Mouse (Mus musculus) liver, embryonic 16.5 days (tissue): ENCODE measurements around the gene Palld. TPM values are rescaled to one million over a fixed set of nuclear protein-coding genes. Genes with fewer than 3 reads are reported as not detected.

Experiments used
- ATAC-seq: fragments of 200-750 bp; cut with Nextera tagmentation; 2 replicates; pipeline ENCODE4 v1.8.0; 2017; ENCODE audit warnings: low read depth, mild to moderate bottlenecking, moderate number of reproducible peaks, moderate library complexity
- H3K27ac ChIP-seq: fragments of 300-500 bp; sonication (generic); 2 replicates; pipeline ENCODE4 v1.5.1; 2014; ENCODE audit warnings: mild to moderate bottlenecking, low read length
- H3K27me3 ChIP-seq: fragments of 300-500 bp; sonication (generic); 2 replicates; pipeline ENCODE4 v1.6.1; 2014; ENCODE audit warnings: low read depth, low read length, mixed read lengths; ENCODE audit not compliant: control insufficient read depth, insufficient read depth
- H3K36me3 ChIP-seq: fragments of 300-500 bp; sonication (generic); 2 replicates; pipeline ENCODE4 v1.6.1; 2014; ENCODE audit warnings: mild to moderate bottlenecking; ENCODE audit not compliant: control insufficient read depth, insufficient read depth
- H3K4me1 ChIP-seq: fragments of 300-500 bp; sonication (generic); 2 replicates; pipeline ENCODE4 v1.6.1; 2014; ENCODE audit warnings: low read depth, low read length, mixed read lengths; ENCODE audit not compliant: control insufficient read depth
- H3K4me2 ChIP-seq: fragments of 300-500 bp; sonication (generic); 2 replicates; pipeline ENCODE4 v1.6.1; 2014; ENCODE audit warnings: low read depth, low read length, mixed read lengths
- H3K4me3 ChIP-seq: fragments of 300-500 bp; sonication (generic); 2 replicates; pipeline ENCODE4 v1.5.1; 2014; ENCODE audit warnings: low read depth, mild to moderate bottlenecking, low read length
- H3K9ac ChIP-seq: fragments of 300-500 bp; sonication (generic); 2 replicates; pipeline ENCODE4 v1.6.1; 2014; ENCODE audit warnings: low read depth, low read length
- H3K9me3 ChIP-seq: fragments of 300-500 bp; sonication (generic); replicated peaks from 2 replicates; pipeline ENCODE4 v1.6.1; 2016; ENCODE audit warnings: low read length; ENCODE audit not compliant: control insufficient read depth
- WGBS: fragments of 180-500 bp; shearing (Covaris S2); extraction: QIAGEN DNeasy Blood & Tissue Kit; methylation state at CpG from one replicate; pipeline ENCODE4 v1.1.7; 2014; ENCODE audit not compliant: insufficient replicate concordance; 5-methylcytosine and 5-hydroxymethylcytosine counted together
- polyA plus RNA-seq: library from polyadenylated mRNA; unstranded; fragments of >200 nt; fragmentation: Nextera tagmentation; extraction: Ambion mirVana; gene quantifications from 2 replicates; pipeline ENCODE4 v1.2.1, GENCODE M21; 2015

Gene Palld
- polyA plus RNA-seq, 1 experiment from 2014 or later, result 7.3 TPM

GRCm38 (mm10) chr8:61875290-61875689 is 27.2 kb downstream of the Palld start:
- H3K27me3 ChIP-seq, result no peaks in the 10 kb centered on the region
- H3K4me3 ChIP-seq, result no peak overlapping the region
- WGBS, result 3% methylated on average over 5 of the region's 5 CpGs
- no peak overlapping the region for H3K4me2 ChIP-seq
- H3K9ac ChIP-seq, result no peak overlapping the region
- H3K27ac ChIP-seq, result no peak overlapping the region
- no peaks in the 10 kb centered on the region for H3K36me3 ChIP-seq
- no peak for ATAC-seq
- no peaks in the 10 kb centered on the region for H3K9me3 ChIP-seq
- no peaks in the 10 kb centered on the region for H3K4me1 ChIP-seq

GRCm38 (mm10) chr8:61873994-61874393 is 28.5 kb downstream of the Palld start:
- no peak for ATAC-seq
- H3K9ac ChIP-seq, result no peak overlapping the region
- no peak overlapping the region for H3K4me2 ChIP-seq
- no peak overlapping the region for H3K27ac ChIP-seq
- H3K4me1 ChIP-seq, result no peaks in the 10 kb centered on the region
- H3K4me3 ChIP-seq, result no peak overlapping the region
- no peaks in the 10 kb centered on the region for H3K36me3 ChIP-seq
- H3K9me3 ChIP-seq, result no peaks in the 10 kb centered on the region
- 45% methylated on average over 9 of the region's 9 CpGs for whole genome bisulfite sequencing
- no peaks in the 10 kb centered on the region for H3K27me3 ChIP-seq

GRCm38 (mm10) chr8:61868481-61868880 is 34.0 kb downstream of the Palld start:
- Histone ChIP-seq H3K9ac (no peak overlapping the region), H3K36me3 (no peaks in the 10 kb centered on the region), H3K27ac (no peak overlapping the region), H3K4me3 (no peak overlapping the region), H3K27me3 (no peaks in the 10 kb centered on the region), H3K4me1 (no peaks in the 10 kb centered on the region), H3K9me3 (no peaks in the 10 kb centered on the region), H3K4me2 (no peak overlapping the region)
- 59% methylated on average over 3 of the region's 3 CpGs for WGBS
- no peak for ATAC-seq

GRCm38 (mm10) chr8:61866920-61867319 is 35.6 kb downstream of the Palld start:
- Histone ChIP-seq H3K9me3 (no peaks in the 10 kb centered on the region), H3K4me3 (no peak overlapping the region), H3K4me1 (no peaks in the 10 kb centered on the region), H3K4me2 (no peak overlapping the region), H3K27me3 (no peaks in the 10 kb centered on the region), H3K9ac (no peak overlapping the region), H3K27ac (no peak overlapping the region), H3K36me3 (no peaks in the 10 kb centered on the region)
- ATAC-seq, result no peak
- WGBS, result 70% methylated on average over 1 of the region's 1 CpGs

DNA sequence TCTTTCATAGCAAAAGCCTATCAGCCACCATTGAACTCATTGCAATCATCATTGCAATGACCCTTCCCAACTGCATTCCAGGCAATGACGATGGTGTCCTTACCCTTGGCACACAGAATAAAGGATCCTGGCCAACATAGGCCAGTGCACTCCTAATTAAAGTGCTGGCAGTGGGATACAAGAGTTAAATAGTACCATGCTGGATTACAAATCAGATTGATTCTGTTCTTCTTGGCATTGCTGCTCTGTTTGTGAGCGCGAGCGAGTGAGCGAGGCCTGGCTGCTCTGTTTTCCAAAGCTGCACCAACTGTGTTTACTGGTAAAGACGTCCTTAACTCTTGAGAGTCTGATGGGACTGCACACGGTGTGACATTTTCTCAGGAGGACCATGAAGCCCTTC is 37.1 kb downstream of the Palld start:
- H3K36me3 ChIP-seq, result no peaks in the 10 kb centered on the region
- no peak for ATAC-seq
- H3K4me2 ChIP-seq, result no peak overlapping the region
- H3K27ac ChIP-seq, result no peak overlapping the region
- no peak overlapping the region for H3K9ac ChIP-seq
- H3K4me1 ChIP-seq, result no peaks in the 10 kb centered on the region
- WGBS, result 69% methylated on average over 7 of the region's 7 CpGs
- no peak overlapping the region for H3K4me3 ChIP-seq
- no peaks in the 10 kb centered on the region for H3K9me3 ChIP-seq
- H3K27me3 ChIP-seq, result no peaks in the 10 kb centered on the region

DNA sequence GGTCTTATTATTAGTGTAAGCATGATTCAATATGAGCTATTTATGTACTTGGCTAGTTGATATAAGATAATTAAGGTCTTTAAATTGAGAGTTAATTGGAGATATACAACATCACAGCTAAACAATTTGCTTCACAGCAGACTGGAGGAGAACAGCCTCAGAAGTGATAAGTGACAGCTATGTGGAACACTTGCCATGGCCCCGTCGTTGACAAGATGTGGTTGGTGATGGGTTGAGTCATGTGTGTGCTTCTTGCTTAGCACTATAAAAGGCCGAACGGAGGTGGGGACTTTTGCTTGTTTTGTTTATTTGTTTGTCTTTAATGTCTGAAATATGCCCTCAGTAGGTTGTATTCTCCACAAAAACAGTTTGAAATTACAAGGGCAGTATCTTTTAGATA is 51.2 kb downstream of the Palld start:
- Histone ChIP-seq H3K4me1 (no peaks in the 10 kb centered on the region), H3K4me2 (no peak overlapping the region), H3K27me3 (no peaks in the 10 kb centered on the region), H3K27ac (no peak overlapping the region), H3K9ac (no peak overlapping the region), H3K9me3 (no peaks in the 10 kb centered on the region), H3K36me3 (no peaks in the 10 kb centered on the region), H3K4me3 (no peak overlapping the region)
- no peak for ATAC-seq
- WGBS, result 44% methylated on average over 4 of the region's 4 CpGs

DNA sequence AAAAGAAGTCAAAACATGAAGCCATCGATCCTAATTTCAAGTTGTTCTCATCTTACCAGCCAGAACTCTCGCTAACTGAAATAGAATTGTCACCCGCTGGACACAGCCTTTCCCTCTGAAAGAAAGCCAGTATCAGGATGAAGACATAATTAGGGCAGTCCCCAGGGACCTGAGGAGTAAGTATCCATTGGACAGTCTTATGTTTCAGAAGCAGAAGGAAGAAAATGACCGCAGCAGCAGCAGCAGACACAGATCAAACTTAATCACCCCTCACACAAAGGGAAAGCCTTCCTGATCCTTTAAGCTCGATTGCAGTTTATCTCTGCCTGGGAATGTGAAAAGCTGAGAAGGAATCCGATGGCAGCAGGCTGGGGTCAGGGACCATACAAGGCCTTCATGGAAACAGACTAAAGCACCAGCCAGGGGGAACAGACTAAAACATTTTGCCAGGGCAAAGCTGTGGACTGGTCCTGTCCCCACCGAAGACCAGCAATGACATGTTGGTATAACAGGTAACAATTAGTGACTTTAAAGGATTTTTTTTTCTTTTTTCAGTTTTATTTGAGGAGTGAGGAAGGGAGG is 53.8 kb downstream of the Palld start:
- H3K4me2 ChIP-seq, result no peak overlapping the region
- H3K9ac ChIP-seq, result no peak overlapping the region
- H3K36me3 ChIP-seq, result no peaks in the 10 kb centered on the region
- H3K4me1 ChIP-seq, result no peaks in the 10 kb centered on the region
- ATAC-seq, result no peak
- no peak overlapping the region for H3K4me3 ChIP-seq
- H3K27ac ChIP-seq, result no peak overlapping the region
- H3K27me3 ChIP-seq, result no peaks in the 10 kb centered on the region
- 57% methylated on average over 7 of the region's 7 CpGs for WGBS
- H3K9me3 ChIP-seq, result no peaks in the 10 kb centered on the region

DNA sequence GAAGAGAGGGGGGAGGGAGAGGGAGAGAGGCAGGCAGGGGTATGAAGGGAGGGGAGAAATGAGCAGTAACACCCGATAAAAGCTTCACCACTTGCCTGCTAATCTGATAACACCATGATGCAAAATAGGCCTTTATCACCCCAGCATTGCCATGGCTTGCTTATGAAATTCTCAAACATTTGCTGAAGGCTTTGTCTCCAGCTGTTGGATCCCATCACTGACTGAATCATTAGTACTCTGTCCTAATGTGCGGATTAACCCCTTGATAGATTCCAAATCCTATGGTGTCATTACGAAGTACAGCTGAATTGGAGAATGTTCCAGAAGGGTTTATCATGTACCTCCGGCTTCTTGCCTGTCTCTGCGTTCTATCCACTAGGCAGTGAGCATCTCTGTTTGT is 55.0 kb downstream of the Palld start:
- H3K4me3 ChIP-seq, result no peak overlapping the region
- H3K27ac ChIP-seq, result no peak overlapping the region
- no peak for ATAC-seq
- H3K4me1 ChIP-seq, result no peaks in the 10 kb centered on the region
- no peak overlapping the region for H3K4me2 ChIP-seq
- H3K27me3 ChIP-seq, result no peaks in the 10 kb centered on the region
- H3K36me3 ChIP-seq, result no peaks in the 10 kb centered on the region
- 69% methylated on average over 5 of the region's 5 CpGs for WGBS
- no peaks in the 10 kb centered on the region for H3K9me3 ChIP-seq
- H3K9ac ChIP-seq, result no peak overlapping the region

DNA sequence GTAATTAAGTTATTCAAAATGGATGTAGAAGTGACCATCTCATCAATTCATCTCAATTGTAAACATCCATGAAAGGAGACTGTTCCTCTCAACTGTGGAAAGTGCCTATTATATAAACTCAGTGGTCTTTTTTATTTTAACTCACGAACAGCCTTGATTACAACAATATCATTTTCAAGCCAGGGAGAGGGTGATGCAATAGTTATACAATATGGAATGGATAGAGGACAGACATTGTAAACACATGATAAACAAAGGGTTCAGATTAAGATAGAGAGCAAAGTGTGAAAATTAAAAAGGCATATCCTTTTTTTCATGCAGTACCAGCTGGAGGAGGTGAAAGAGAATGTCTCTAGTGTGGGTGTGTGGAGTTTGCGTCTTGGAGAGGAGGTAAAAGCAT is 57.5 kb downstream of the Palld start:
- WGBS, result 64% methylated on average over 2 of the region's 2 CpGs
- H3K27ac ChIP-seq, result no peak overlapping the region
- ATAC-seq, result no peak
- H3K4me2 ChIP-seq, result no peak overlapping the region
- H3K9ac ChIP-seq, result no peak overlapping the region
- no peaks in the 10 kb centered on the region for H3K36me3 ChIP-seq
- no peak overlapping the region for H3K4me3 ChIP-seq
- H3K9me3 ChIP-seq, result no peaks in the 10 kb centered on the region
- no peaks in the 10 kb centered on the region for H3K4me1 ChIP-seq
- no peaks in the 10 kb centered on the region for H3K27me3 ChIP-seq
